Mouse (Mus musculus): Measurements from ENCODE around the gene Olfr1475. TPM values are rescaled to one million over a fixed set of nuclear protein-coding genes. Genes with fewer than 3 reads are reported as not detected.
"Not testable (repeated sequence)": the region's sequence is repeated elsewhere in the genome, so short reads cannot be mapped to it uniquely, and the experiment has no call there.

The Olfr1475 gene
- polyA plus RNA-seq (2011; ENCODE audit: insufficient read depth, insufficient read length, low read depth, missing spikeins): not detected in 2 replicates

GRCm38 (mm10) chr19:13480096-13480495 is at the start of gene Olfr1475:
Gene Olfr1475, minus strand, starts transcription at chr19:13480196.
- Histone ChIP-seq H3K36me3 (ENCODE audit: control insufficient read depth, insufficient read depth, low read length, poor library complexity, severe bottlenecking) (no peaks in the 10 kb centered on the region), H3K27me3 (ENCODE audit: control insufficient read depth, insufficient read depth, low read length, poor library complexity, severe bottlenecking) (no peaks in the 10 kb centered on the region), H3K4me3 (ENCODE audit: low read depth, low read length) (no peak within 1 kb of the TSS), H3K4me1 (ENCODE audit: control insufficient read depth, insufficient read depth, low read length) (no peaks in the 10 kb centered on the region), H3K27ac (ENCODE audit: insufficient read depth, low read length) (no peak within 1 kb of the TSS), H3K9ac (ENCODE audit: low read depth, poor library complexity, severe bottlenecking) (no peak within 1 kb of the TSS), H3K9me3 (replicated peaks; ENCODE audit: control insufficient read depth, insufficient read depth, low read length, poor library complexity, severe bottlenecking) (no peaks in the 10 kb centered on the region)
- TF ChIP-seq EP300 (IDR thresholded peaks at IDR 0.05; ENCODE audit: insufficient read depth, low read depth, low read length): no peak
- no peak for TF ChIP-seq POLR2A (IDR thresholded peaks at IDR 0.05; ENCODE audit: insufficient read depth, low read length)
- TF ChIP-seq CTCF (IDR thresholded peaks at IDR 0.05; ENCODE audit: low read depth, low read length): no peak

DNA sequence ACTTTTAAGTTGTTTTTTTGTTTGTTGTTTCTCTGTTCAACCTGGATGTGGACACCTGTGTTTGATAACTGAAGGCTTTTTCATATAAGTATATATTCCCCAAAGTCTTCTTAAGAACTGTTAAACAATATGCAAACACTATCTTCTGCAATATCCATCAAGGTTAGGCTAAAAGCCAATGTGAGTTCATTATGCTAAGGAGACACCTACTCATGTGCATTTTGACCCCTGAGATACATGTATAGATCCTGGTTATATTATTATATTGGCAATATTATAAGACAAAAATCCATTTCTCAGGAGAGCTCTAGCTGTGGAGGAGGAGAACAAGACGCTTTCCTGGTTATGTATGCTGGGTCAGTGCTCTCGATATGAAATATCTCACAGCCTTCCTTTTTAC is 47.6 kb upstream of the Olfr1475 start, which contains the start of gene Olfr1480:
Olfr1480 (plus strand) TSS at position 301 of the 400 bp plus-strand sequence.
- Histone ChIP-seq H3K36me3 (ENCODE audit: control insufficient read depth, insufficient read depth, low read length, poor library complexity, severe bottlenecking) (no peaks in the 10 kb centered on the region), H3K9ac (ENCODE audit: low read depth, poor library complexity, severe bottlenecking) (no peak within 1 kb of the TSS), H3K4me1 (ENCODE audit: control insufficient read depth, insufficient read depth, low read length) (no peaks in the 10 kb centered on the region), H3K4me3 (ENCODE audit: low read depth, low read length) (no peak within 1 kb of the TSS), H3K27ac (ENCODE audit: insufficient read depth, low read length) (no peak within 1 kb of the TSS), H3K27me3 (ENCODE audit: control insufficient read depth, insufficient read depth, low read length, poor library complexity, severe bottlenecking) (no peaks in the 10 kb centered on the region), H3K9me3 (replicated peaks; ENCODE audit: control insufficient read depth, insufficient read depth, low read length, poor library complexity, severe bottlenecking) (no peaks in the 10 kb centered on the region)
- no peak for TF ChIP-seq POLR2A (IDR thresholded peaks at IDR 0.05; ENCODE audit: insufficient read depth, low read length)
- TF ChIP-seq CTCF (IDR thresholded peaks at IDR 0.05; ENCODE audit: low read depth, low read length): no peak
- no peak for TF ChIP-seq EP300 (IDR thresholded peaks at IDR 0.05; ENCODE audit: insufficient read depth, low read depth, low read length)

GRCm38 (mm10) chr19:13500246-13500645 is 20.2 kb upstream of the Olfr1475 start, which contains the start of gene Olfr1477:
Gene Olfr1477, plus strand, starts transcription at chr19:13500546.
- no peak within 1 kb of the TSS for H3K4me3 ChIP-seq (ENCODE audit: low read depth, low read length)
- no peaks in the 10 kb centered on the region for H3K4me1 ChIP-seq (ENCODE audit: control insufficient read depth, insufficient read depth, low read length)
- H3K27me3 ChIP-seq (ENCODE audit: control insufficient read depth, insufficient read depth, low read length, poor library complexity, severe bottlenecking): no peaks in the 10 kb centered on the region
- H3K27ac ChIP-seq (ENCODE audit: insufficient read depth, low read length): no peak within 1 kb of the TSS
- H3K9me3 ChIP-seq (replicated peaks; ENCODE audit: control insufficient read depth, insufficient read depth, low read length, poor library complexity, severe bottlenecking): no peaks in the 10 kb centered on the region
- TF ChIP-seq EP300 (IDR thresholded peaks at IDR 0.05; ENCODE audit: insufficient read depth, low read depth, low read length): no peak
- TF ChIP-seq POLR2A (IDR thresholded peaks at IDR 0.05; ENCODE audit: insufficient read depth, low read length): no peak
- no peak for TF ChIP-seq CTCF (IDR thresholded peaks at IDR 0.05; ENCODE audit: low read depth, low read length)
- H3K36me3 ChIP-seq (ENCODE audit: control insufficient read depth, insufficient read depth, low read length, poor library complexity, severe bottlenecking): no peaks in the 10 kb centered on the region
- H3K9ac ChIP-seq (ENCODE audit: low read depth, poor library complexity, severe bottlenecking): no peak within 1 kb of the TSS

- H3K9ac ChIP-seq (ENCODE audit: low read depth, poor library complexity, severe bottlenecking); H3K27me3 ChIP-seq (ENCODE audit: control insufficient read depth, insufficient read depth, low read length, poor library complexity, severe bottlenecking); H3K4me3 ChIP-seq (ENCODE audit: low read depth, low read length); H3K4me1 ChIP-seq (ENCODE audit: control insufficient read depth, insufficient read depth, low read length); H3K36me3 ChIP-seq (ENCODE audit: control insufficient read depth, insufficient read depth, low read length, poor library complexity, severe bottlenecking); H3K9me3 ChIP-seq (replicated peaks; ENCODE audit: control insufficient read depth, insufficient read depth, low read length, poor library complexity, severe bottlenecking); H3K27ac ChIP-seq (ENCODE audit: insufficient read depth, low read length): not testable (repeated sequence)
Measured at GRCm38 (mm10) chr19:13469265-13469664, 10.7 kb downstream of the Olfr1475 start, which contains the start of gene Olfr1474. Gene Olfr1474, plus strand, starts transcription at chr19:13469565.

DNA sequence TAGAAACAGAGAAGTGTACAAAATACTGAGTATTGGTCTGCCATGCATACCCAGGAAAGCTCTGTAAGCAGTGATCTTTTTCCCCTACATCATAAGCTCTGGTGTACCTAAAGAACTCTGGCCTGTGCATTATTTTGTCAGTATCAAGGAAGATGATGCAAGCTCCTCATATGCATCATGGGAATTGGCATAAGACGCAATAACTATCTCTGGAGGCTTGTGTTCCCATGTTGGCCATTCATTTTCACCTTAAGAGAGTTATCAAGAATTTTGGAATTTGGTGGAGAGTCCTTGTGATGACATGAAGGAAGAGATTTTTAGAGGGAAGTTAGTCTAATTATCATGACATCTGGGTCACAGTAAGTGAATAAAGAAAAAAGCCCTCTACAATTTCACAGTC is 24.0 kb downstream of the Olfr1475 start, which contains the start of gene Olfr1472:
Olfr1472 (minus strand) TSS at position 101 of the 400 bp plus-strand sequence.
- Histone ChIP-seq H3K36me3 (ENCODE audit: control insufficient read depth, insufficient read depth, low read length, poor library complexity, severe bottlenecking) (no peaks in the 10 kb centered on the region), H3K27ac (ENCODE audit: insufficient read depth, low read length) (no peak within 1 kb of the TSS), H3K27me3 (ENCODE audit: control insufficient read depth, insufficient read depth, low read length, poor library complexity, severe bottlenecking) (no peaks in the 10 kb centered on the region; the same call in 1 of the 2 replicates), H3K9me3 (replicated peaks; ENCODE audit: control insufficient read depth, insufficient read depth, low read length, poor library complexity, severe bottlenecking) (no peaks in the 10 kb centered on the region), H3K9ac (ENCODE audit: low read depth, poor library complexity, severe bottlenecking) (no peak within 1 kb of the TSS), H3K4me1 (ENCODE audit: control insufficient read depth, insufficient read depth, low read length) (no peaks in the 10 kb centered on the region), H3K4me3 (ENCODE audit: low read depth, low read length) (no peak within 1 kb of the TSS)
- TF ChIP-seq CTCF (IDR thresholded peaks at IDR 0.05; ENCODE audit: low read depth, low read length) (no peak), EP300 (IDR thresholded peaks at IDR 0.05; ENCODE audit: insufficient read depth, low read depth, low read length) (no peak), POLR2A (IDR thresholded peaks at IDR 0.05; ENCODE audit: insufficient read depth, low read length) (no peak)

- not testable (repeated sequence) for H3K36me3 ChIP-seq (ENCODE audit: control insufficient read depth, insufficient read depth, low read length, poor library complexity, severe bottlenecking); H3K27ac ChIP-seq (ENCODE audit: insufficient read depth, low read length); H3K9ac ChIP-seq (ENCODE audit: low read depth, poor library complexity, severe bottlenecking); H3K4me3 ChIP-seq (ENCODE audit: low read depth, low read length); H3K4me1 ChIP-seq (ENCODE audit: control insufficient read depth, insufficient read depth, low read length); H3K27me3 ChIP-seq (ENCODE audit: control insufficient read depth, insufficient read depth, low read length, poor library complexity, severe bottlenecking); H3K9me3 ChIP-seq (replicated peaks; ENCODE audit: control insufficient read depth, insufficient read depth, low read length, poor library complexity, severe bottlenecking)
Measured at GRCm38 (mm10) chr19:13443109-13443508, 36.9 kb downstream of the Olfr1475 start, which contains the start of gene Olfr1471. Gene Olfr1471, plus strand, starts transcription at chr19:13443409.

Other genes starting within 250 kb of the Olfr1475 start
- gene Olfr1463, start 248.9 kb downstream of the Olfr1475 start, polyA plus RNA-seq (2011; ENCODE audit: insufficient read depth, insufficient read length, low read depth, missing spikeins): not detected in 2 replicates
- not detected in 2 replicates for gene Olfr1465, start 164.7 kb downstream of the Olfr1475 start, polyA plus RNA-seq (2011; ENCODE audit: insufficient read depth, insufficient read length, low read depth, missing spikeins)
- not detected in 2 replicates for gene Olfr1466, start 141.3 kb downstream of the Olfr1475 start, polyA plus RNA-seq (2011; ENCODE audit: insufficient read depth, insufficient read length, low read depth, missing spikeins)
- not detected in 2 replicates for gene Olfr1467, start 118.0 kb downstream of the Olfr1475 start, polyA plus RNA-seq (2011; ENCODE audit: insufficient read depth, insufficient read length, low read depth, missing spikeins)
- not detected in 2 replicates for gene Olfr1469, start 72.3 kb downstream of the Olfr1475 start, polyA plus RNA-seq (2011; ENCODE audit: insufficient read depth, insufficient read length, low read depth, missing spikeins)
- gene Olfr1471, start 36.8 kb downstream of the Olfr1475 start, polyA plus RNA-seq (2011; ENCODE audit: insufficient read depth, insufficient read length, low read depth, missing spikeins): not detected in 2 replicates
- gene Olfr1472, start 24.1 kb downstream of the Olfr1475 start, polyA plus RNA-seq (2011; ENCODE audit: insufficient read depth, insufficient read length, low read depth, missing spikeins): not detected in 2 replicates
- not detected in 2 replicates for gene Olfr1474, start 10.6 kb downstream of the Olfr1475 start, polyA plus RNA-seq (2011; ENCODE audit: insufficient read depth, insufficient read length, low read depth, missing spikeins)
- gene Olfr1477, start 20.4 kb upstream of the Olfr1475 start, polyA plus RNA-seq (2011; ENCODE audit: insufficient read depth, insufficient read length, low read depth, missing spikeins): not detected in 2 replicates
- gene Olfr1480, start 47.7 kb upstream of the Olfr1475 start, polyA plus RNA-seq (2011; ENCODE audit: insufficient read depth, insufficient read length, low read depth, missing spikeins): not detected in 2 replicates
- not detected in 2 replicates for gene Olfr1484, start 103.3 kb upstream of the Olfr1475 start, polyA plus RNA-seq (2011; ENCODE audit: insufficient read depth, insufficient read length, low read depth, missing spikeins)
- gene Olfr1487, start 137.2 kb upstream of the Olfr1475 start, polyA plus RNA-seq (2011; ENCODE audit: insufficient read depth, insufficient read length, low read depth, missing spikeins): not detected in 2 replicates
- 0.13 TPM in 1 of 2 replicates, not detected in the other for gene Olfr1489, start 151.4 kb upstream of the Olfr1475 start, polyA plus RNA-seq (2011; ENCODE audit: insufficient read depth, insufficient read length, low read depth, missing spikeins)
- gene Olfr1490, start 170.9 kb upstream of the Olfr1475 start, polyA plus RNA-seq (2011; ENCODE audit: insufficient read depth, insufficient read length, low read depth, missing spikeins): not detected in 2 replicates
- gene Olfr1491, start 217.1 kb upstream of the Olfr1475 start, polyA plus RNA-seq (2011; ENCODE audit: insufficient read depth, insufficient read length, low read depth, missing spikeins): not detected in 2 replicates
- gene Olfr1493-ps1, start 243.1 kb upstream of the Olfr1475 start, polyA plus RNA-seq (2011; ENCODE audit: insufficient read depth, insufficient read length, low read depth, missing spikeins): not detected in 2 replicates